Mouse (Mus musculus) spleen, adult 2 months (tissue): ENCODE results near the gene Mbtps2.

ENCODE experiments used
- CTCF ChIP-seq: fragments of 200-500 bp; IDR thresholded peaks from 2 replicates; pipeline ENCODE4 v1.5.1; 2011; ENCODE audit warnings: mild to moderate bottlenecking, inconsistent platforms; ENCODE audit not compliant: insufficient read depth, insufficient read length, insufficient replicate concordance; ENCODE audit errors: extremely low read depth
- POLR2A ChIP-seq: fragments of 200-500 bp; IDR thresholded peaks from 2 replicates; pipeline ENCODE4 v1.6.1; 2011; ENCODE audit warnings: low read depth, low read length, inconsistent platforms

DNA sequence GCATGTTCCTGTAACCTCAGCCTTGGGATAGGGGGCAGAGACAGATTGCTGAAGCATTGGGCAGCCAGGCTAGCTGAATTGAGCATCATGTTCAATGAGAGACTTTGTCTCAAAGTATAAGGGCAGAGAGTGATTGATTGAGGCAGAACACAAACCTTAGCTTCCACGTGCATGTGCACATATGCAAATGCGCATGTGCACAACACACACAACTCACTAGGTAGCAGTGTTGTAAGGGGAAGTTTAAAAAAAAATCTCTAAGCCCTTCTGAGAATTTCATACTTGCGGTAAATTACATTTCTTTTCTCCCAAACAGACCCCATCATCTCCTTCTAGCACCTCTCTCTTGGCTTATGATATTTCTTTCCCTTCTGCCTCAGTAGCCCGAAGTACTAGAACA is 46.2 kb upstream of the Mbtps2 start:
- TF ChIP-seq CTCF (no peak), POLR2A (no peak)
